Mouse (Mus musculus) thymus, postnatal 36 days (tissue): ENCODE data around the gene Tenm2.

ENCODE experiments used
- DNase-seq, 2 experiments: peaks; one replicate each; pipeline ENCODE4 v3.0.0; 2022; ENCODE audit warnings: mixed read lengths in 2 of 2

Tenm2 gene

DNA sequence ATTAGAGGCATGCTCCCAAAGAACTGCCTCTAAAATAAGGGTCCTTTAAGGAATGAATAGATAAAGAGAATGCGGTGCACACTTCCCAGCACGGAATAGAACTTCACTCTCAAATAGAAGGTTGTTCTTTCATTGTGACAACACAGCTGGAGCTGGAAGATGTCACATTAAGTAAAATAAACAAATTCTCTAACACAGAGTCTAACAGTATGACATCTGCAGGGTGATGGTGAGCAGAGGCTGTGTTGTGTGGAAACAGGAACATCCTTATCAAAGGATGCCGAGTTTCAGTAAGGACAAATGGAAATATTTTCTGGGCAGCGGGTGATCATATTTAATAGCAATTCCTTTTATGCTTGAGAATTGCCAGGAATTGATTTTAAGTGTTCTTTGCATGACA lies 897.3 kb downstream of the Tenm2 start:
- DNase-seq: no peak

DNA sequence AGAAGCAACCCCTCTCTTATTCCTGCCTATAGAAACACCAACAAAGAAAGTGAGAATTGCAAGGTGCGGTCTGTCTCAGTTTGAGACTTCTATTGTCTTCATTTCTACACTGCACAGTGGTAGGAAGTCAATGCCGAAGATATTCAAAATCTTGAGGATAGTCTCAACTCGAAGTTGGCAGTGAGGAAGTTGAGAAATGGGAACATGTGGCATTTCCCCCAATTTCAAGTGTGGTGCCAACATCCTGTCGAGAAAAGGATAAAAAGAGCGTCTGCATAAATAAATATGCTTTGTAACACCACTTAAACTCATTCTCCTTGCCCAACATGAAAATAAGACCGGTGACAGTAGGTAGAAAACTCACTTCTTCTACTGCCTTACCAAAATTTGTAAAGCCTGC lies 898.7 kb downstream of the Tenm2 start:
- DNase-seq: no peak

DNA sequence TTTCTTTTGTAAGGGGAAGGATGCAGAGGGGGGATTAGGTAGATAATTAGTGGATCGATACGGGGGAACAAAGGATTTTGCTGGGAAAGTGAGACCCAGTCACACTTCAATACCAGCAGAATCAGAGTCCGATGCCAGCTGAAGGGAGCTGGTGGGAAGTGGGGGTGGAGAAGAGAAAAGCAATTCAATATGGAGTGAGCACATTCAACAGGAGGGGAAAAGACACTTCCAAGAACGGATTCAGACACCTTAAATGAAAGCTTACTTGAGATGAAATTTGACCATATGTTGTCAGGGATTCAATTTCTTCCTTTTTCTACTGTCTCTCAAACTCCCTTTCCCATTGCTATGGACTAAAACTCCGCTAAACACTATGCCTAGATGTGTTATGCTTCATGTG lies 900.6 kb downstream of the Tenm2 start:
- no peak for DNase-seq

DNA sequence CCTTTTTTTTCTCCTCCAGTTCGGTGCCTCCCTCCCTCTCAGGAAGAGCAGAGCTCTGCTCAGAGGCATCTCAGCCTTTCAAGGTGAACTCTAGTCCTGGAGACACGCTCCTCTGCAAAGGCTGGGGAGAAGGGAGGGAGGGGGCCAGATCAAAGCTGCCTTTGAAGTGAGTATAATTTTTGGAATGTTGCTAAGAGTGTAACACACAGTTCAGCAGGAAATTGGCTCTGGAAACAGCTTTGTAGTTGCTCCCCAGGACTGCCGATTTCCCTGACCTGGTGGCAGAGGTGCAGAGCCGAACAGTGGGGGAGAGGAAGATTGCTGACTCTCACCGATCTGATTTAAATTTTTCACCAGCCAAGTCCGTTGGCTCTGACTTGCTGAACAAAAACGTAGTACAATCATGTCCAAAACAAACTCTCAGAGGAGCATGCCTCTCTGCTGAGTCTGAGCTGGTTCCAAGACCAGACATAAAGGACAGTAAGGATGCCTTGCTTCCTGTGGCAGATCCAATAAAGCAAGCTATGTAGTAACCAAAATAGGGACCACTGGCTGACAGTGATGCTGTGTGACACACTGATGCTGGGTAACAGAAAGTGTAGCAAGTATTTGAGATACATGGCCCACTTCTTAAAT lies 901.5 kb downstream of the Tenm2 start:
- DNase-seq: no peak

DNA sequence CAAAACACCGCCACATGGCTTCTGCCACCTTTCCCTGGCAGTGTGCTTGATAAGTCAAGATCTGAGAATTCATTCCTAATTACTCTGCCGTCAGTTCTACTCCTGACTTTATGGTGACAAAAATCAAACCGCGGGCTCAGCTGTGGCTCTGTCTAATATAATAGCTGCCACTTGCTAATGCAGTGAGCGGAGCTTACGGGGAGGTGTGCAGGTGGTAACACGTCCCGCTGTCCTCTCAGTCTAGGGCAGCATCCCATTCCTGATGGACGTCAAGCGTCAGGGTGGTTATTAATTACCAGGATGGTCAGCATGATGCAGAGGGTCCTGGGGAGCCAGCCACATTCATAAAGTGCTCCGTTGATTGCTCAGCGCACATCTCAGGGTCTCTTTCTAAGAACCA lies 903.5 kb downstream of the Tenm2 start:
- DNase-seq: no peak

DNA sequence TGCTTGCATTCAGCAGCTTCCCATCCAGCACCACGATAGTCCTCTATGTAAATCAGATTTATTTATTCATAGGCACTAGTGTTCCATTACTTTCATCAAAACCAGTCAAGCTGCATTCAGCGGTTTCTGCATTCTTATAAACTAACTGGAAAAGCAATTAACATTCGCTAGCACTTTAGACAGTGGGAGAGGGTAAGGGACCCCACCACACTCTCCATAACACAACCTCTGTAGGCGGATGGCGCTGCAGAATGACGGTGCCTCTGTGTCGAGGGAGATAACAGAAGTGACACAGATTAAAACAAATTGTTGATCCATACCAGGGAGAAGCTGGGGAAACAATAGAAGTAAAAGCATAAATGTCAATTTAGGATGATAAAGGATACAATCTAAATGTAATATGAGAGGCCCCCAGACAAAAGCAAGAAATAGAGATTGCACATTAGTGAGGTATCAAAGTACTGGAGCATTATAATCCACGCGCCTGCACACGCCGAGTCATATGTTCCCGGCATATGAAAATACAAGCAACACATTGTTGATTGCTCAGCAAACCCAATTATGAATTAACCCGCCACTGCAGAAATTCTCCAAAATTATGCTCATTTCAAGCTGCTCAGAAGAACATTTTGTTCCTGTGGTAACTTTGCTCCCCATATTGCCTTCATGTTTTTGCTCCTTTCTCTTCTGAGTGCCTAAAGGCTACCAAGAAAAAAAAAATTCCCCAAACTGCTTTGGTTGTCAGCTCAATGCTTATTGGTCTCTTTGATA lies 904.2 kb downstream of the Tenm2 start:
- DNase-seq: no peak

DNA sequence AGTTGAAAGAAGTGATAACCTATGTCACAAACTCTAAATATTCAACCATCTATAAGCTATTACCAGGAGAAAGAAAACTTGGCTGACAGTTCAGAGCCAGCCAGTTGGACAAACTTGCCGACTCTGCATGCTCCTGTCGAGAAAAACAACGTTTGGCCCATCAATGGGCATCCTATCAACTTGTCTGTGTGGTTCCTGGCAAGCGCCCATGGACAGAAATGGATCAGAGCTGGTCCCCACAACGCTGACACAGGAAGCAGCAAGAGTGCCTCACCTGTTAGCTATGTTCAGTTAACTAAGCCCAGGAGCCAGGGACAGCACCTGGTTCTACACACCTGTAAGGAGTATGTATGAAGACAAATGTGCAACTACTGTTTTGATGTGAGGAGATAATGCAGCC lies 908.5 kb downstream of the Tenm2 start:
- no peak for DNase-seq

DNA sequence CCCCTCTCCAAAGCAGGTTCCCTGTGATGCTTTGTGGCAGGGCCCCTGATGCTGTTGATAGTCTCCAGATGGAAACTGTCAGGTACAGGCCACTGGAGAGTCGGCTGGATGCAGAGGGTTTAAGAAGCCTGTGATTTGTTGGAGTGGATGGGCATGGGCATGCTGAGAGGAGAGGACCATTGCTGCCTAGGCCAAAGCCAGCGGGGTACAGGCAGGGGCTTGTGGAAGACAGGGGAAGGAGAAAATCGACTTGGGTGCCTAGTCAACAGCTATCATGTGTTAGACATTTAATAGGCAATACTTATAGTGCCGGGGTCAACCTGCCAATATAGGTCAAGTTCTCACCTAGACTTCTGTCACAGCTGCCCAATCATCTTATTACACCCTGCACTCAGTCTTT lies 926.4 kb downstream of the Tenm2 start:
- DNase-seq: no peak

DNA sequence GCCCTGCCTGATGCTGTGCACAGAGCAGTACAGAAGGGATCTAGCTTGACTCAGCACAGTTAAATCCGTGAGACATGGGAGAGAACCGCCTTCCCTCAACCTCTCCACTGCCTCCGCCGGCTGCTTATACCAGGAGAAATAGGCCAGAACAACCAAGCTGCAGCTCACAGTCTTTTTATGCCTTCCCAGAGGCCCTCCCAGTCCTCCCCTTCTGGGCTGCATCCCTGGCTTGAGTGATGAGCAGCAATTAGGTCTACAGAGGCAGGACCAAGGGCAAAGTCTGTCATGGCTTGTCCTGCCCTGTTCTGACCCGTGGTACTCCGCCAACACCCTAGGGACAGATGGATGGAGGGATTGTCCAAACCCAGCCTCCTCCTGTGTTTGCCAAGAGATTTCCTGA lies 928.5 kb downstream of the Tenm2 start:
- no peak for DNase-seq

DNA sequence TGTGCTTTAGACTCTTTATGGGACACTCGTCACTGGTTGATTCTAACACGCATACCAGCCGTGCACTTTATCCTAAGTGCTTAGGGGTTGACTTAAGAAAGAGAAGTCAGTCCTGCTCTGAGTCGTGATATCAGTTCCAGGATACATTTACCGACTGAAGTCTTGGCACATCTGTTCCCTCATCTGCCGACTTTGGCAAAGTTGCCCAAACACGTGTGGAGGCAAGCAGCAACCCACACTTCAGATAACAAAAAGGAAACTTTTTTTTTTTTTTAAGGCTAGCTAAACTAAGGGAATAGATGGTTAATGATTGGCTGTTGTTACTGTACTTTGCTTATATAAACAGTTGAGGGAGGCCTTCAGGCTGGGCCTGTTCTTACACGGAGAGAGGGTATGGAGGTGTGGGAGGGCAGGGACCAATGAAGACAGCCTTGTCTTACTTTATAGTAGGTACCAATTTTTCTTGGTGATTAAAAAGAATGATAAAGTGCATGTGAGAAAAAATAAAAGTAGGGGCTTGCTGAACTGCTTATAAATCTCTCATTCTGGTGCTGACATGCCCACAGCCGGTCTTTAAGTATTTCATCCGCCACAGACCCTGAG lies 930.3 kb downstream of the Tenm2 start:
- DNase-seq: no peak

DNA sequence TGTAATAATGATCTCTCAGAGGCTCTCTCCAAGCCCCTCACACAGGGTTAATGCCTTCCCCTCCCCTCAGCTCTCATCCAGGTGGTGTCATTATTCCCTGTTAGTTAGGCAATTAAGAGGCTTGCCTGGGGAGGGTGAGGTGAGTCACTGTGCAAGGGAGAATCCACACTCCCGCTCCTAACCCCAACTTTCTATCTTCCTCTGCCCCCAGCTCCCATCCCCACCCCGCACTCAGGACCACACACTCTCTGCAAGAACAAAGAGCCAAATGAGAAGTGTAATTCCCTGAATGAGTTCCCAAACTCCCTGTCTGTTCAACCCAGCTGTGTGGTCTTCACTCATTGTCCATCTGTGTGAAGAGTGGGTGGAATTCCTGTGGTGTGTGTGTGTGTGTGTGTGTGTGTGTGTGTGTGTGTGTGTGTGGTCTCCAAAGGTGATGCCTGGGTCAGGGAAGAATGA lies 932.8 kb downstream of the Tenm2 start:
- DNase-seq: no peak

DNA sequence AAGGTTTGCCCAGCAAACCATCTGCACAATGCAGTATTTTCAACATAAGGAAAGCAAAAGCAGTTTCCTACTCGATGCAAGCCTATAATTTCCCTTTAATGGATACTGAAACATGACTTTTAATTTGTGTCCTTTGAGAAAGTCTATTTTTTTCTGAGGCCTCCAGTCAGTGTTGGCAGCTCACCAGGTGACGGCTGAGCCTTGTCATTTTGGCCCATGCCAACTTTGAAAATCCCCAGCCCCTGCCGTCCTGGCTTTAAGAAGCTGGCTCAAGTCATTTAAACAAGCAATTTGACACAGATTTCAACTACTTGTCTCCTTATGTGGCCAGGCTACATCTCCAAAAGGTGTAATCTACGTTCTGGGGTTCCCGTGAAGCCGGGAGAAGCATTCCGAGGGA lies 933.7 kb downstream of the Tenm2 start:
- no peak for DNase-seq

DNA sequence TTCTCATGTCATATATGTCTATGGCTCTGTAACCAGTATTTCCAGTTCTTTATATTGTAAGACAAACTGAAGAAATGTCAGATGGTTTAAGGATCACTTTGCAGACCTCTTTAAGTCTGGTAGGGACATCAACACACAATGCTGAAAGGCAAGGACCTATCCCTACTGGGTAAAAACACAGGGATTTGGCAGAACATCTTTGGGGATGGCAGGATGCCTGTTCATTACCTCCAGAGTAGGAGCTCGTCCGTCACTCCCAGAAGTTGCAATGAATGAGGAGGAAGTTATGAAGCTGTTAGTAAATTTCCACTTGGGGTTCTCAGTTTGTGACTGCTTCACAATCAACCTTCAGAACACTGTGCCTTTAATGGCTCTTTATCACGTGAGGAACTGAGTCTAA lies 939.2 kb downstream of the Tenm2 start:
- no peak for DNase-seq

DNA sequence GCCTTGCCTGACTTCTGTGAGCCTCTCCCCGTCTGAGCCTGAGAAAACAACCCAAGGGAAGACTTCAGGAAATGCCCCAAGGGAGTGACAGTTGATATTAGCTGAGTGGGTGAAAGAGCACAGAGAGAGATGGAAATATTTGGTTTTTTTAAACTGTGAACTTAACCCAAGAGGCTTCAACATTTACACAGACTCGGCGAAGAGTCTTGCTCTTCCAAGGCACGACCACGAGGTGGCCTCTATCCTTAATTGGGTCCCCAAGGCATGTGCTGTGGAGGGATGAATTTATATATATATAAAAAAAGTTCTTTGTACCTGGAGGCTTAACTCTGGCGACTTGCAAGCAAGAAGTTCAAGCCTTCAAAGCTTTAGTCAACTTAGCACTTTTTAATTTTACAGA lies 943.6 kb downstream of the Tenm2 start:
- no peak for DNase-seq

DNA sequence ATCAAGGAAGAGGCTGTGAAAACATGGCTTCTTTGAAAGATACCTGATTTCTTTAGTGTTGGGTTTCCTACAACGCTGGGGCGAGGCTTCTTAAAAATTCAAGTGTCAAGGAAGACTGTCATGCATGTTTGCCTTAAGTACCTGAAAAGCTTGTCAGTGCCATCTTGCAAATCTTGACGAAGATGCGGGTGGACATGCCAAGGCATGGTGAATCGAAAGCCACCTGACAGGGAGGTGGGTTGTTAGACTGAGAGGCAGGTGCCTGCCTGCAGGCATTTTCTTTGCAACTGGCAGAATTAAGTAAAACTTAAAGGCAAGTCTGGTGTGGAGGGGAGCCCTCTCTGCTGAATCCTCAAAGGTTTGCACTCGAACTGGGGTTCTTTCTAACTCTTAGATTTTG lies 949.5 kb downstream of the Tenm2 start:
- no peak for DNase-seq

DNA sequence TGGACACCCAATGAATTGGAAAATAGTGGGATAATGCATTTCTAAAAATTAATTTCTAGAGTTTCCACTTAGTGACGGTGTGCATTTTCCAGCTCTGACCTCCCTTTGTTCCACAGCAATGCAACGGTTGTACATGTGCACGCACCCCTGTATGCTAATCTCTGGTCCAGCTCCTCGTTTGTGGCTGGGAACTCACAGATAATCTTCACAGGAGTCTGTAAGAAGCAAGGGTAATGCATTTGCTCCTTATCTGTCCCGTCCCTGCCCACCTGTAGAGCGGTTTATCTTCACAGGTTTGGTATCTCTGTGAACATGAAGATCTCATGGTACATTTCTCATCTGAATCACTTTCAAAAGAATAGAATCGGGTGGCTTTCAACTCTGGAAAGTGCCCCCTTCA lies 955.2 kb downstream of the Tenm2 start:
- DNase-seq: no peak

DNA sequence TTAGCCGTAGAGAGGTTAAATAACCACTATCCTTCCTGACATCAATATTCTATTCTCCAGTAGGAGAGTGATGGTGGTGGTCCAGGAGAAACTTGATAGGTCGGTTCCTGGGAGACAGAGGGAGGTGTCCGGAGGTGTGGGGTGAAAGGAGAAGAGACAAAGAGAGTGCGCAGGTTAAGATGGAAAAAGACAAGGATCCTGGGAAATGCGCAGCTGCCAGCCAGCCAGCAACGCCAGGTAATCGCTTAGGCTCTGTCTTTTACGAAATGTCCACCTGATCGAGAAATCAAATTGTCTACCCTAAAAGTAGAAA lies 957.9 kb downstream of the Tenm2 start:
- no peak for DNase-seq

DNA sequence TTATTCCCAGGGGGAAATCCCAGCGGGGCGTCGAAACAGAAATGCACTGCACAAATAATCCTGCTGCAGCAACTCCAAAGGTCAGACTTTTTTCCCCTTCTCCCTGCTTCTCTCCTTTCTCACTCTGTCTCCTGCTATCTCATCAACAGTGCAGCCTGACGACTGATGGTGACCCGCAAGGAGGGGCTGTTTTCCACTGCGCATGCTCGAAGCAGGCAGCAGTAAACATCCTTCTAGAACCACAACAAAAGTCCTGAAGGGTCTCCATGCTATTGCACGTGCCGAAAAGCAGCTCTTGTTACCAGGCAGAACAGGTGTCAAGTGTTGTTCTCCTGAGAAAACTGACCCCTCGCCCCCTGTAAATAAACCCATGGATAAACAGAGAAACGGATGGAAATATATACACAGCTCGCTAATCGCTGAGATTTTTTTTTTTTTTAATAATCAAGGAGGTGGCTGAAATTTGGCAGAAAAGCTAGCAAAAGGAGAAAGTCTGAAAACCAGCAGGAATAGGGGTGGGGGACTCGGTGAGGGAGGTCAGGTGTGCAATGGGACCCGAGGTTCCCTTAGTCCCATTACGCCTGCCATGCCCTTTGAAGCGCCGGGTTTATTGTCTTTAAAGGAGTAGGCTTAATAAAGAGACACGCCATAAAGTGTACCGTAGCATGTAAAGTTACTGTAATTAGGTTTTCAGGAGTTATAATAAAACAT lies 958.4 kb downstream of the Tenm2 start:
- DNase-seq: no peak

DNA sequence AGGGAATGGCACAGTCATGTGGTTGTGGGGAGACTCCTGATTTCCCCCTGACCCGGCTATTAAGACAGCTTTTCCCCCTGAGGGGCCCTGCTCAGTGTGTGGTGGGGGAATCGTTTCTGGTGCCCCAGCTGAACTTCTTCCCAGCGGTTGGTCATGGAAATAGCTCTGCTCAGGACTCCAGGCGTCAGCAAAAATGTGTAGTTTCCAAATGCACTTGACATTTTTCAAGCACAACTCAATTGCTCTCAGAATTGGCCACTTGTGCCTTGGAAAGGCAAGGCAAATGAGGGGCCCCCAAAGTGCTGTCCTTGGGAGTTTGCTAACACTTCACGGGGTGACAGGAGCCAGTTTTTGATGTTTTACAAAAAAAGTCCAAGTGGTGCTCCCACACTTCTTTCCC lies 959.7 kb downstream of the Tenm2 start:
- DNase-seq: no peak

DNA sequence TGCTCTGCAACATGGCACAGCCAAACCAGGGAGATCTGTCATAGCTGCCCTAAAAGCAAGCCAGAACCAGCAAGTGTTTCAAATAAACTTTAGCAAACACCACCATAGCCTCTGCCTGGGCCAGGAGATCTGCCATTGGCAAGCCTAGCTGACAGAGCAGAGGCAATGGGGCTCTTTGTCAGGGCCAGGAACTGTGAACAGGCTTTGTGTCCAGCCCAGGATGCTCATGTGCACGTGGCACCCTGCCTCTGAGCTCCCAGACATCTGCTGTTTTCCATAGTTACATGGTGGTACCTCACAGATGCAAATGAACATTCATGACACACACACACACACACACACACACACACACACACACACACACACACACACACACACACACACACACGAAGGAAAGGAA lies 963.6 kb downstream of the Tenm2 start:
- DNase-seq: no peak

DNA sequence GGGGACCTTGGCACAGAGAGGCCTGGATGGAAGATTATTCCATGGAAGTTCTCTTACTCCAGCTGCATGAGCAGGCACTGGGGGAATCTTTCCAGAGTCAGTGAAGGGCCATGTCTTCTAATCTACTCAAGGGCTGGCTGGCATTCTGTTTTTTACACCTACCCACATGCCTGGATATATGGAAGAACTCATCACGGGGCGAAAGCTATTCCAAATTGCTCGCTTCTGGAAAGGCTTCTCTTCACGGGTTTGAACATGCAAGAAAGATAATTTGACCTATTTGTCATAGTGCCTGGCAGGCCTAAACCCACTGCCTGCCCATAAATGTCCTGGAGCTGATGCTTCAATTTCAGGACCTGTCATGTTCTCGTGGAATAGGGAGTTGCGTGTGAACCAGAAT lies 965.8 kb downstream of the Tenm2 start:
- no peak for DNase-seq

DNA sequence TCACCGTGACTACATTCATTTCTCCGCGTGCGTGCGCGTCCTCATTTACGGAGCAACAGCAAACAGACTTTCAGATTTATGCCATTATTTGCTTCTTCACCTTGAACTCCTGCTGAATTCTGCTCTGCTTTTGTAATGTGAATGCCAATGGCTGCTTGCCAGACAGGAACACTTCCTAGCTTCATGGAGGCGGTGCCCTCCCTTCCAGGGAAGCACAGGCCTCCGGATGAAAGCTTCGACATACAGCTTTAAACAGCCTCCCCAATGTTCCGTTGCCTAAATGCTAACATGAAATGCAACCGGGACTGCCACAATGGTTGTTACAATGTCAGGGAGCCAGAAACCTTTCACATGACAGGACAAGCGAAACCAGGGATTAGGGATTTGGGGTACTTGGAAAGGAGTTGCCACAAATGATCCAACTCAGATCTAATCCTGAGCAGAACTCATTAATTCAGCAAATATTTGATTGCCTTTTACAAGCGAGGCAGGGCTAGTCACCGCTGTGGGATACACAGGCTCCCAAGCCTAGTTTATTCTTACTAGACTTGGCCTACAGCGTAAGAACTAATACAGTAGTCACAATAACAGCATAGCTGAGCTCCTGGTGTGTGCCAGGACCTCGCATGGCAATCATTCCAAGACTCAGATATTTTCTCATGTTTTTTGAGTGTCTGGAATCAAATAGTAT lies 970.8 kb downstream of the Tenm2 start:
- DNase-seq: no peak

DNA sequence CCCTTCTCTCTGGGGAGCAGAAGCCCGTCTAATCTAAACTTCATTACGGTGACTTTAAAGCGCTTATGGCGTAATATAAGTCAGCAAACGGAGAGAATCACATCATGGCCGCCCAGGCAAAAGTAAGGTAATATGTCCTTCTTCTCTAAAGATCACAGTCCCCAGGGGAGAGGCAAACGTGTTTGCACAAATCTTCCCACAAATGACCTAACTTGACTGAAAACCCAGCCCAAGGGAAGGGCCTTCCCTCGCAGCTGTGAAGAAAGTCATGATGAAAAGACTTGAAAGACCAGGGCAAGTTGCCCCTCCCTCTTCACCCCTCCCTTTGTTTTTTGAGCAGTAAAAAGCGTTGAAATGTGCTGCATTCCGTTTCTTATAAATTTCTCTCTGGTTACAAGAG lies 971.9 kb downstream of the Tenm2 start:
- no peak for DNase-seq
